Mouse (Mus musculus): ENCODE results near the gene Tpgs1.

The Tpgs1 gene

DNA sequence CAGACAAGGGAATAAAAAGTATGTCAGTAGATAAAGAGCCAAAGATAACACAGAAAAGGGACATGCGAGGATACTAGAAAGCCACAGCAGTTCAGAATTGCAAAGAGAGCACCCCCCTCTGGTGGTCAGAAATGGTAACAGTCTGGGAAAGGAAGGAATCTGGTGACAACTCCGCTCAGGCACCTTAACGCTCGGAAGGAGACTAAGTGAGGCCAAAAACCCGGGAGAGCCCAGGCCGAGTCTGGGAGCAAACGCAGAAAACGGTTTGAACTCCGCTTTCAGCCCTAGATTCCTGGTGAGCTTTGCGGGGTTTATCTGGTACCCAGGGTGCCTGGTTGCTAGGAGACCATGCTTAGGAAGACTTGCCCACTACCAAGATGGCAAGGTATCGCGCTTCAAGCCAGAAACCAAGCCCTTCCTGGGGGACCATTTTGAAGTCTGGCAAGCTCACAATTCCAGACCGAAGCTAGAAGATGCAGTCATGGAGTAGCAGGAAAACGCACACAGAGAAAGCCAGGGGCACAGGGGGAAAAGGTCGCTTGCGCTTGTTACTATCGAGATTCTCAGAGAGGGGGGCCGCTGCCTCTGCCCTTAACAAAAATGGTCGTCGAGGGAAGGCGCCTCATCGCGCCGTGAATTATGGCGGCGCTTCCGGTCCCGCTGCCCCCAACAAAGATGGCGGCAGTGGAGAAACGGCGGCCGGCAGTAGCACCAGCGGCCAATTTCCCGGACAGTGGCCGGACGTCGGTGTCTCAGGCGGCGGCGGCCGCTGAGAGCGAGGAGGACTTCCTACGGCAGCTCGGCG lies at the start of gene Tpgs1:
Tpgs1 (plus strand) TSS at position 599 of the 805 bp plus-strand sequence.
- DNase-seq (ENCODE audit: low spot score in 2 of 2) = peak; percentile 85 to 86

- no peak for DNase-seq (ENCODE audit: low spot score in 2 of 2)
These were observed 45.2 kb upstream of the Tpgs1 start for GRCm38 (mm10) chr10:79623950-79624349.

DNA sequence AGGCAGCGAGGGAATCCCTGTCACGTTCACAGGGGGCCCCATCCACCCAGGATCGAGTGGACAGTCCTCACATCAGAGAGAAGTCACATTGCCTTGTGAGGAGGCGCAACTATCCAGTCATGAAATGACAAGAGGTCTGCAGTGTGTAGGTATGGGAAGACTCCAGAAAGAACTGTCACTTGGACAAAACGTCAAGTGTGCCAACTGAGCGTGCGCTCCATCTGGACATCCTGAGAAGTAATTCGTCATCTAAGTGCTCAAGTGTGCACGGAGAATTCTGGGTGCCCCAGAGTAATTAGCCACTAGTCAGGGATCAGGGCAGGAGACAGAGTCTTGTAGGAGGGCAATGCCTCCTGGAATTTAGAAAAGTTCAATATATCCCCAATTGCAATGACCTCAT lies 43.8 kb upstream of the Tpgs1 start:
- no peak for DNase-seq (ENCODE audit: low spot score in 2 of 2)

- no peak for DNase-seq (ENCODE audit: low spot score in 2 of 2)
These were observed 43.0 kb upstream of the Tpgs1 start for GRCm38 (mm10) chr10:79626156-79626555.

DNA sequence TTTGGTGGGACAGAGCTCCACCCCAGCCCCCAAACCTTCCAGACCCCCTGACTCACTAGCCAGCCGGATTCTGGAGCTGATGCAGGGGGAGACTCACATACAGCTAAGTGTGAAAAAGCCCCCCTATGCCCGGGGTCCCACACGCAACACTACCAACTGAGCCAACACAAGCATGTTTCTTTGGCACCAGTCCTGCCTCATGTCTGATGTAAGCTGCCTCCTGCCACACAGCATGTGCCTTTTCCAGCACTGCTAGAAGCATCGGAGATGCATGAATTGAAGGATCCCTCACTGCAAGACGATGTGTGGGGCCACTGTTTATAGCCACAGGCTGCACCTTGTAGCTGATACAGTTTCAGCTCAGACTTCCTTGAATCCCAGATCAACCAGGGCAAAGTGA lies 40.8 kb upstream of the Tpgs1 start:
- no peak for DNase-seq (ENCODE audit: low spot score in 2 of 2)

GRCm38 (mm10) chr10:79631432-79631831 lies 37.7 kb upstream of the Tpgs1 start:
- no peak for DNase-seq (ENCODE audit: low spot score in 2 of 2)

GRCm38 (mm10) chr10:79633006-79633777 lies 36.0 kb upstream of the Tpgs1 start:
- no peak for DNase-seq (ENCODE audit: low spot score in 2 of 2)

GRCm38 (mm10) chr10:79636287-79636686 lies 32.9 kb upstream of the Tpgs1 start:
- no peak for DNase-seq (ENCODE audit: low spot score in 2 of 2)

GRCm38 (mm10) chr10:79637128-79638110 lies 31.8 kb upstream of the Tpgs1 start, which contains the start of gene Shc2:
Shc2 (minus strand) TSS chr10:79637918.
- DNase-seq (ENCODE audit: low spot score in 2 of 2) = peak; percentile 23 to 24

GRCm38 (mm10) chr10:79638486-79639204 lies 30.5 kb upstream of the Tpgs1 start:
- DNase-seq (ENCODE audit: low spot score in 2 of 2) = peak; percentile 17 to 30

- DNase-seq (ENCODE audit: low spot score in 2 of 2) = no peak
These were observed 23.5 kb upstream of the Tpgs1 start, which contains the start of gene Odf3l2 for GRCm38 (mm10) chr10:79645711-79646110. Odf3l2 (minus strand) TSS chr10:79645738.

- peak; percentile 58 to 65 for DNase-seq (ENCODE audit: low spot score in 2 of 2)
These were observed 20.0 kb upstream of the Tpgs1 start for GRCm38 (mm10) chr10:79649070-79649751.

DNA sequence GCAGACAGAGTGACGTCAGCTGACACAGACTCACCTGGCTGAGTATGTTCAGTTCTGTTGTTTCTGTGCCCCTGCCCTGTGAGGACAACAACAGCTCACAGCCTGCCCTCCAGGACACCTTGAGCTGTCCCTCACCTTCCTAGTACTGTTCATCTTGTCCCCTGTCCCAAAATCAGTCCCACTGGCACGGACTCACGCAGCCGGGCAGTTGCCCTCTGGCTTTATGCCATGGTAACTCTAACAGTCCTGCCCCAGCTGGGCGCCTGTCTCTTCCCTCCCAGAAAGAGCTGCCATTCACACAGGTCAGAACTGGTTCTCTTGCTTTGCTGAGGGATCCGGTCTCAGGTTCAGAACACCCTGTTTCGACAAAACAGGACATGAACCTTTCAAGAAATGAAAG lies 16.4 kb upstream of the Tpgs1 start:
- DNase-seq (ENCODE audit: low spot score in 2 of 2) = no peak

- no peak for DNase-seq (ENCODE audit: low spot score in 2 of 2)
These were observed 14.2 kb upstream of the Tpgs1 start for GRCm38 (mm10) chr10:79654946-79655395.

GRCm38 (mm10) chr10:79658829-79659228 lies 10.3 kb upstream of the Tpgs1 start:
- no peak for DNase-seq (ENCODE audit: low spot score in 2 of 2)

- DNase-seq (ENCODE audit: low spot score in 2 of 2) = no peak
These were observed 8.9 kb upstream of the Tpgs1 start for GRCm38 (mm10) chr10:79660298-79660697.

DNA sequence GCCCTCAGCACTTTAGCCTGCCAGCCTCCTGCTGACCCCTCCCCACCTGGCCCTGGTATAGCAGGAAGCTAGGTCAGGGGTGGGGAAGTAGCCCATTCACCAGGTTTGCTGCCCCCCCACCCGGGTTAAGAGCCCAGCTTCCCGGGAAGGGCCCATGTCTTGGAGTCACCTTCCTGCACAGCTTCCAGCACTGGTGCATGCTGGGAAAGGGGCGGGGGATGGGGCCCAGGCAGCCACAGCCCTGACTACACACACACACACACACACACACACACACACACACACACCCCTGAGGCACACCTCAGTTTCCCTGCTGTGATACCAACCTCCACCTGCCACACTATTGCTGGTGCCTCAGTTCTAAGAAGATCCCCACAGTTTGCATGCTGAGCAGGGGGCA lies 7.3 kb upstream of the Tpgs1 start:
- DNase-seq (ENCODE audit: low spot score in 2 of 2) = no peak

- DNase-seq (ENCODE audit: low spot score in 2 of 2) = peak; percentile 32 to 60
These were observed 5.0 kb upstream of the Tpgs1 start, which contains the start of gene Madcam1 for GRCm38 (mm10) chr10:79664131-79664665. Madcam1 (plus strand) TSS chr10:79664559.

GRCm38 (mm10) chr10:79665051-79665450 lies 4.1 kb upstream of the Tpgs1 start:
- DNase-seq (ENCODE audit: low spot score in 2 of 2) = no peak

GRCm38 (mm10) chr10:79666493-79666892 lies 2.7 kb upstream of the Tpgs1 start:
- no peak for DNase-seq (ENCODE audit: low spot score in 2 of 2)
